In genomic region chr8:50276346-50276745, GRCm38 (mm10) we compare ENCODE assay signal across 14 mouse cellular contexts.
"Had no signal": no experiment of that assay in that cellular context is flagged by ENCODE, and none has a peak within 500 bp of the region (broad histone marks: within the 10 kb centered on the region; RNA-seq: fewer than 3 reads in every experiment).

No protein-coding gene starts in this region.

- H3K4me2 ChIP-seq: limb, embryonic 15.5 days; liver, embryonic 12.5 days; lung, embryonic 14.5 days; neural tube, embryonic 15.5 days had no signal

- H3K27me3 ChIP-seq: limb, embryonic 15.5 days; liver, embryonic 12.5 days; neural tube, embryonic 15.5 days had no signal

- H3K4me3 ChIP-seq: left cerebral cortex, adult 2 months; limb, embryonic 15.5 days; liver, embryonic 12.5 days; midbrain, embryonic 10.5 days; myocyte; neural tube, embryonic 15.5 days had no signal

- ATAC-seq: liver, embryonic 12.5 days had no signal

- H3K9ac ChIP-seq: limb, embryonic 15.5 days; liver, embryonic 12.5 days; lung, embryonic 14.5 days; neural tube, embryonic 15.5 days had no signal

- H3K4me1 ChIP-seq: limb, embryonic 15.5 days; liver, embryonic 12.5 days; midbrain, embryonic 10.5 days; neural tube, embryonic 15.5 days had no signal

- DNase-seq: kidney, postnatal 10 days; kidney, postnatal 4 days; lung, embryonic 14.5 days; lung, postnatal 10 days; lung, postnatal 4 days; midbrain, embryonic 14.5 days; right cerebral cortex, adult 18-20 months; right cerebral cortex, postnatal 25 days had no signal

- H3K36me3 ChIP-seq: limb, embryonic 15.5 days; liver, embryonic 12.5 days; midbrain, embryonic 10.5 days; neural tube, embryonic 15.5 days had no signal

- H3K9me3 ChIP-seq: limb, embryonic 15.5 days; liver, embryonic 12.5 days; midbrain, embryonic 10.5 days; neural tube, embryonic 15.5 days had no signal

- H3K27ac ChIP-seq: left cerebral cortex, adult 2 months; limb, embryonic 15.5 days; liver, embryonic 12.5 days; midbrain, embryonic 10.5 days; neural tube, embryonic 15.5 days had no signal
